ENCODE assay signal across 11 mouse cellular contexts in the genomic region with DNA sequence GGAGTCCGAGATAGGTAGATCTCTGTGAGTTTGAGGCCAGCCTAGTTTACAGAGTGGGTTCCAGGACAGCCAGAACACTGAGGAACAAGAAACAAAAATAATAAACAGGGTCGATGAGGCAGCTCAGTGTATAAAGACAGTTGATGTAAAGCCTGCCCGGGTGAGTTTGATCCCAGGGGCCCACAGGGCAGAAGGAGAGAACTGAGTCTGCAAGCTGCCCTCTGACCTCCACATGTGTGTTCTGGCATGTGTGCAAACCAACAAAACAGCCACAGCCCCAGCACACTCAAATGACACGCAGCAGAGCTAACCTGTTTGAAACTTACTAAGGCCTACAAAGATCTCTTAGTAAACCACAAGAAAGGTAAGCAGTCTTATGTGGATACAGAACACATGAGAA.
"Had no signal": no experiment of that assay in that cellular context is flagged by ENCODE, and none has a peak within 500 bp of the region (broad histone marks: within the 10 kb centered on the region; RNA-seq: fewer than 3 reads in every experiment).

No protein-coding gene starts in this region.

- H3K36me3 ChIP-seq: hindbrain, embryonic 13.5 days; limb, embryonic 10.5 days; midbrain, embryonic 15.5 days; neural tube, embryonic 12.5 days had no signal

- H3K4me1 ChIP-seq: hindbrain, embryonic 13.5 days; limb, embryonic 10.5 days; midbrain, embryonic 15.5 days; neural tube, embryonic 12.5 days had no signal

- ATAC-seq: hindbrain, postnatal 0 days; lung, postnatal 0 days; midbrain, embryonic 15.5 days had no signal

- H3K9me3 ChIP-seq: hindbrain, embryonic 13.5 days; limb, embryonic 10.5 days; midbrain, embryonic 15.5 days; neural tube, embryonic 12.5 days had no signal

- H3K4me3 ChIP-seq: hindbrain, embryonic 13.5 days; left cerebral cortex, adult 2 months; limb, embryonic 10.5 days; midbrain, embryonic 15.5 days; neural tube, embryonic 12.5 days had no signal

- H3K9ac ChIP-seq: hindbrain, embryonic 13.5 days; midbrain, embryonic 15.5 days; neural tube, embryonic 12.5 days had no signal

- H3K4me2 ChIP-seq: hindbrain, embryonic 13.5 days; midbrain, embryonic 15.5 days; neural tube, embryonic 12.5 days had no signal

- DNase-seq: lung, adult 2 months; lung, postnatal 36 days; thymus, postnatal 4 days had no signal

- H3K27me3 ChIP-seq: midbrain, embryonic 15.5 days; neural tube, embryonic 12.5 days had no signal

- H3K27ac ChIP-seq: hindbrain, embryonic 13.5 days; hindbrain, postnatal 0 days; left cerebral cortex, adult 2 months; limb, embryonic 10.5 days; midbrain, embryonic 15.5 days; neural tube, embryonic 12.5 days; stomach, postnatal 0 days had no signal
